Mouse (Mus musculus): ENCODE results near the gene Fam178b. TPM values are rescaled to one million over a fixed set of nuclear protein-coding genes. Genes with fewer than 3 reads are reported as not detected.
"Not testable (repeated sequence)": the region's sequence is repeated elsewhere in the genome, so short reads cannot be mapped to it uniquely, and the experiment has no call there.

Gene Fam178b
- total RNA-seq, 2 experiments from 2014 or later = 1.2 TPM; not detected in 1

- no peak for DNase-seq
- intact Hi-C loops (cut with DNase I) = no loop called here
Observed at GRCm38 (mm10) chr1:36550075-36550863, 132.7 kb downstream of the Fam178b start.

DNA sequence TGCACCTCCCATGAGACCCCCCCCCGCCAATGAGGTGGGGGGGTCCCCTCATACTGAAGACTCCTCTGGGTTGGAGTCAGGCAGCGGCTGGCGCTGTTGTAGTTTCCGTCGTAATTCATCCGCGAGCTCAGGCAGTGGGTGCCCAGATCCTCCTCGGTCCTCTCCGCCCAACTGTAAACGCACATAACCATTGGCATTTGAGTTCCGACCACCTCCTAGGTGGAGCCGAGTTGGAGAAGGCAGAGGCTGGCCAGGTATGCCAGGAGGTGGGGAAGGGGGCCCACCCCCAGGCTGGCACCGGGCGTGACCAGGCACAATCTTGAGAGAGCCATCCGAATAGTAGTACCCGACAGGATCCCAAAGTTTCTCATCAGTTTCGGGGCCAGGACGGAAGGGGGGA lies 133.5 kb downstream of the Fam178b start:
- intact Hi-C loops (cut with DNase I) = no loop called here
- DNase-seq = no peak

DNA sequence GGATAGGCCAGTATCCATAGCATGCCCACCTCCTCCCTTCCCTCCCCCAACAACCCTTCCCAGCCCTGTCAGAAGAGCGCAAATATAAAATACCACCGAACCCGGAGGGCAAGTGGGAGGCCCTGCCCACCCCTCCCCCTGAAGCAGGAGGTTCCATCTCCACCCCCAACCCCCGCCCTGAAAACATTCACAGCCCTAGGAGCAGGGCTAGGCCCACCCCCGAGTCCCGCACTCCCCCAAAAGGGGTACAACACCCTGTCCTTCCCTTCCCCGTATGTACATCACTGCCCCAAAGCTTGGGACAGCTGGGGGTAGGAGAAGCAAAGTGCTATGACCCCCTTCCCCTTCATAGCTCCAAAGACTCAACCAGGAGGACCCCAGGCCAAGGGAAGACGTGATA lies 134.2 kb downstream of the Fam178b start:
- intact Hi-C loops (cut with DNase I) = no loop called here
- no peak for DNase-seq

DNA sequence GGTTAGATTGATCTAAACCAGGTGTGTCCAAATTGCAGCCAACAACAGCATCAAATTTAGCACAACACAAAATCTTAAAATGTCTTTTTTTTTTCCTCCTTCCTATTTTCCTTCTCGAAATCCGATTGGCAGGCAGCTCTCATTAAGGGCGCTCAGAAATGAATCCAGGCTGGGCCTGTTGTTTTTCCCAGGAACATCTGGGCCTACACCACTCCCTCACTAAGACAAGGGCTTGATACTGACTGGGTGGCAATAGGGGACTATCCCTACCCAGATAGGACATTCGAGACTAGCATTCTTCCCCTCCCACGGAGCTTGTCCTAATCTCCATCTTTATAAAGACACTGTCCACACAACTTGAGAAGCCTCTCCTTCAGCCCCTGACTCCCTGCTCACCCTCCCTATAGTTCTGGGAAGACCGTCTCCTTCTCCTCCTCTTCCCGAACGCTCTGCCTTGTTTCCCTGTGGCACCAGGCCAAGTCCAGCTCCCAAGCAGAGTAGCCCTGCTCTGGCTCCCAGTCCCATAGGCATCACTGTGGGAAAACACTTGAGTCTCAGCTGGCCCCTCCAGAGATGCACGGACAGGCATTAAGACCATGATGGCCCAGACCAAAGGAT lies 134.9 kb downstream of the Fam178b start:
- peak in 1 of 2 experiments; percentile 57 for DNase-seq
- intact Hi-C loops (cut with DNase I) = loop anchor here (1.0 kb wide), 2 partner anchors 87 to 136 kb away; no protein-coding TSS in a partner anchor

DNA sequence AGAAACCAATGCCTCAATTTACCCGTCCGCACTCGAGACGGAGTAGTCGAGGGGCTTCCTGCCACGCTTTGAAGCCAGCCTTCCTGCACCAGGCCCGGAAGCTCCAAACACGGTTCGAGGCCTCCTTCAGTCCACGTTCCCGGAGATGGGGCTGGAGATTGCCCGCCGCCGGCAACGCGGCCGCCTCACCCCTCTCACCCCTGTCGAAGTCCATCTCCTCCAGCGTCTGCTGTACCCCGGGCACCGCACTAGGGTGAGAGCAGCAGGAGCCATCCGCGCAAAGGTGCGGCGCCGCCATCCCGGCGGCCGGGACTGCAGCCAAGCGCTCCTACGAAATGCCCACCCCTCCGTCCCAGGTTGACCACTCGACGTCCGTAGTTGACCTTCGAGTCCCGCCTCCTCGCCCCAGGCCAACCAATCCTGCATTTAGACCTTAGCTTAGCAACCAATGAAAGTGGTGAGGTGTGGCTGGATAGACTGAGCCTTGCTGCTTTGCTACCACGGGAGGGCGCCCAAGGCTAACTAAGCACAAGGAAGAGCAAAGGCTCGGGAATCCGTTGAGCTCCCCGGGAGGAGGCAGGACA lies 136.0 kb downstream of the Fam178b start, which contains the start of gene Ankrd39:
TSS of gene Ankrd39 (minus strand) at position 558 of the 584 bp plus-strand sequence.
- peak; percentile 95 to 98 for DNase-seq
- intact Hi-C loops (cut with DNase I) = loop anchor here (1.0 kb wide), 2 partner anchors 88 to 137 kb away; no protein-coding TSS in a partner anchor

DNA sequence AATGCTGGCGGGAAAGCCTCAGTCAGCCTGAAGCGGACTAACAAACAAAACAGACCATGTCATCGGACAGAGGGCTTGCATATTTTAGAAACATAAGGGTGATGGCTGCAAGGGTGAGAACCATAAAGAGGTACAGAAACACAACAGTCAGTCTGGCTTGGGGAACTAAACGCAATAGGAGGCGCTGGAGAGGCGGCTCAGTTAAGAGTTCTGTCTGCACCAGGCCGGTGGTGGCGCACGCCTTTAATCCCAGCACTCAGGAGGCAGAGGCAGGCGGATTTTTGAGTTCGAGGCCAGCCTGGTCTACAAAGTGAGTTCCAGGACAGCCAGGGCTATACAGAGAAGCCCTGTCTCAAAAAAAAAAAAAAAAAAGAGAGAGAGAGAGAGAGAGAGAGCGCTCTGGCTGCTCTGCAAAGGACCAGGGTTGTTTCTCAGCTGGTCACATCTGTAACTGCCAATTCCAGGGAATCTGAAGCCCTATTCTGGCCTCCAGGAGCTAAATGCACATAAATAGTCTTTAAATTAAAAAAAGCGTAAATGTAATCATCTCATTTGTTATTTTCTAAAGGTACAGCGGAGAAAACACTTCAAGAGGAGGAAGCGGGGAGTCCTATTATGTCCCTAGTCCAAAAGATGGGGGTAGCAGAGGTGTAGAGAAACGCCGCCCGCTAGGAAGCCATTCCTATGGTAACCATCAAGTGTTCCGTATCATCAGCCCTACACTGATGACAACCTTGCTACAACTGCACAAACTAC lies 137.0 kb downstream of the Fam178b start:
- DNase-seq = no peak
- intact Hi-C loops (cut with DNase I) = no loop called here

DNA sequence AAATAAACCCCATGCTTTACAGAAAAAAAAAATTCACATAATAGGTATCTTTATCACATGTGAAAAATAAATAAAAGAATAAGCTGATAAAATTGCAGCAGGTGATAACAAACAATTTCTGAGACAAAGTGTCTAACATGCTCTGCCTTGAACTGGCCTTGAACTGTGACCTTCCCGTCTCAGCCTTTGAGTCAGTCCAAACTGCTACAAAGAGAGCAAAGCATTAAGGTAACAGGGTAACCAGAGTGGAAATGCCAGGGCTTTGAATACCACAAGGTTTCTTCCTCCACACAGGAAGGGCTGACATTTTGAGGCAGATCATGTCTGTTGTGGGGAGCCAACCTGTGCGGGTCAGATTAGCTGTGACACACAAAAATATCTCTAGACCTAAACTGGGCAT lies 137.6 kb downstream of the Fam178b start:
- intact Hi-C loops (cut with DNase I) = no loop called here
- no peak for DNase-seq

DNA sequence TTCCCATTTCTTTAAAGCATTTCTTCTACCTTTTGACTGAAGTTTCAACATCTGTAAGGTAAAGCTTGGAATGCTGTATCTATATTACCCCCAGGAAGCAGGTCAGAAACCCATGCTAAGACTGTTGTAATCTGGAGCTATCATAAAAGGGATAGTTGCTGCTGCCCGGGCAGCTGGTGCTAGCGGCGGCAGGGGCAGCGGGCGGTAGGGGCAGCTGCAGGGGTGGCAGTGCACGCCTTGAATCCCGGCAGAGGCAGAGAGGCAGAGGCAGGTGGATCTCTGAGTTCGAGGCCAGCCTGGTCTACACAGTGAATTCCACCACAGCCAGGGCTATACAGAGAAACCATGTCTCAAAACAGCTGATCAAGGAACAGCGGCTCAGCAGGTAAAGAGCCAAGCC lies 140.1 kb downstream of the Fam178b start:
- DNase-seq = no peak
- intact Hi-C loops (cut with DNase I) = no loop called here

DNA sequence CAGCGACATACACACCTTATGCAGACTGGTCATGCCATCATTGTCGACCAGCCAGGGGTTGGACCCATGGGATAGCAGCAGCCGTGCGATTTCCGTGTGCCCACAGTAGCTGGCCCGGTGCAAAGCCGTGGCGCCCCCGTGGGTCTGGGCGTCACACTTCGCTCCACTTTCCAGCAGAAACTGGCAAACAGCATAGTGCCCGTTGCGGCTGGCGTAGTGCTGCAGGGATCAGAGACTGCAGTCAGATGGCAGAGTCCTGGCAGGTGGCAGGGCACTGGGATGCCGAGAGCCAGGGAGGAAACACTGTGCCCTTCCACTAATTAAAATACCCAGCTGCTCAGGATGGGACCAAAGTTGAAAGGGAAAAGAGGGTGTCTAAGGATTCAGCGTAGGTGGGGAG lies 141.1 kb downstream of the Fam178b start:
- DNase-seq = no peak
- intact Hi-C loops (cut with DNase I) = no loop called here

- no peak for DNase-seq
- intact Hi-C loops (cut with DNase I) = no loop called here
Observed at GRCm38 (mm10) chr1:36540807-36541206, 142.2 kb downstream of the Fam178b start.

GRCm38 (mm10) chr1:36540132-36540531 lies 142.9 kb downstream of the Fam178b start:
- no peak for DNase-seq
- intact Hi-C loops (cut with DNase I) = no loop called here

DNA sequence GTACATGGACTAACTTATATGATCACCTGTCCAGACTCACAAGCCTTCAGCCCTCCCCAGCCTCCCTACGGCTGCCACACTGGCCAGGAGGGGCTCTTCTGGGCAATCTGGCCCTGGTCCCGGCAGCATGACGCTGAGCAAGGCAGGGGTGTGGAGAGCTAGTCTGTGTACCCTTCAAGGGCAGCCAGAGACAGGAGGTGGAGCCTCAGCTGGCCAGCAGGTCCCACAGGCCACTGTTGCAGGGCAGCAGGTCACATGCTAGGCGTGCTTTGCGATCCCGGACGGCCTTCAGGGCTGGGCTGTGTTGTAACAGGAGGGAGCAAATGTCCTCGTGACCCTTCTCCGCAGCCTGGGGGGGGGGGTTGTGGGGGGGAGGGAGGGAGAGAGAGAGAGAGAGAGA lies 143.8 kb downstream of the Fam178b start, which contains the start of gene Gm42417:
TSS of gene Gm42417 (minus strand) at position 244 of the 400 bp plus-strand sequence.
- DNase-seq = peak; percentile 64 to 74
- intact Hi-C loops (cut with DNase I) = no loop called here

GRCm38 (mm10) chr1:36538727-36539126 lies 144.3 kb downstream of the Fam178b start:
- DNase-seq = no peak
- intact Hi-C loops (cut with DNase I) = no loop called here

GRCm38 (mm10) chr1:36536783-36537182 lies 146.2 kb downstream of the Fam178b start, which contains the start of gene Ankrd23:
TSS of gene Ankrd23 (minus strand) at chr1:36536883.
- DNase-seq; intact Hi-C loops (cut with DNase I): not testable (repeated sequence)

GRCm38 (mm10) chr1:36536397-36536728 lies 146.6 kb downstream of the Fam178b start:
- intact Hi-C loops (cut with DNase I) = no loop called here
- DNase-seq = no peak

DNA sequence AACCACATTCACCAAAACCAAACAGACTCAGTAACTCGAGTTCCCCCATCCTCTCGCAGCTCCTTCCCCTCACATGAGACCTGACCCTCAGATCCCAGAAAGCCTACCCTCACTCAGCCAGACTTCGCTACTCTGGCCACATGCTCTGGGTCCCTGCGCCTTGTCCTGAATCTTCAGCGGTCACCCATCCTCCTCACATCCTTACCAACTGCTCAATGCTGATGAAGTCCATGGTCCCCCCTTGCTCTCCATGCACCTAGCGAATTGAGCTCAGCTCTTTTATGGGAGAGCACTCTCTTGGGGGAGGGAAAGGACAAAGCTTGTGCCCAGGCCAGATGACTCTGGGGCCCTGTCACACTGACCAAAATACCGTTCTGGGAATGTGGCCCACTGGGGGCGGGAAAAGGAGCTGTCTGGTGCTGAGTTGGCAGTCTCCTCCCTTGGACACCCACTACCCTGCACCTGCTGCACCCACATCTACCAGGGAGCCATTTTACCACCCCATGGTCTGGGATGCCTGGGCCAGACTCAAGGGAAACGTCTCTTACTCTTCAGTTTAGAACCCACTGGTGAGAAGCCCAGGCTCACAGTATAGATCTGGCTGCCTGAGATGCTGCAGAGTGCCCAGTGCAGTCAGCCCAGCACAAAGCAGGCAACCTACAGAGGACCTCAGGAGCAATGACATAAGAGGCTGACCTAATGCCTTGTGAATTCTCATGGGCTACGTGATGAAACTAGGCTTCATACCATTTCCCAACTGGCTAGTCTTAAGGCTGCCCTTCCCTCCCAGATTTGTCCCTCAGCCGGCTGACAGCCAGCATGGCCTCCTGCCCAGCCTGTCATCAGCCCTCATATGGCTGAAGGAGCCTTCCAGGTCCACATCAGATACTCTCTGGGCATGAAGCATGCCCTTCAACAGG lies 147.2 kb downstream of the Fam178b start:
- intact Hi-C loops (cut with DNase I) = no loop called here
- DNase-seq = peak; percentile 76 to 79

DNA sequence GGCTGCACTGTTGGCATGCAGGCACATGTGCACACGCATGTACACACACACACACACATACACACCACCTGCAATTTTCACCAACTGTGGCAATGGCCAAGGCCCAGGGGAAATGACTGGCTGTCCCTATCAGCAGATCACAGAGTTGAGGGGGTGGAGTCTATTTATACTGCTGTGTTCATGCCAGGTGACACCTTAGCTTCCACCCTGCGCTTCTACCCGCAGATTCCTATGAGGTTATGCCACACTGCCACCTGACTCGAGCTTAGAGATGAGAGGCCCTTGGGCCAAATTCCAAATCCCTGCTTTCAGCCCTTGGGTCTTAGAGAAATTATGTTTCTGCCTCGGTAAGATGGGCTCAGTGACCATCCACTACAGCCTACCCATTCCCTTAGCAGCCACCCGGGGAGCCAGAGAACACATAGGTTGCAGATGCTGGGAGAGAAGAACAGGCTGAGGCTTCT lies 148.4 kb downstream of the Fam178b start:
- intact Hi-C loops (cut with DNase I) = no loop called here
- no peak for DNase-seq

DNA sequence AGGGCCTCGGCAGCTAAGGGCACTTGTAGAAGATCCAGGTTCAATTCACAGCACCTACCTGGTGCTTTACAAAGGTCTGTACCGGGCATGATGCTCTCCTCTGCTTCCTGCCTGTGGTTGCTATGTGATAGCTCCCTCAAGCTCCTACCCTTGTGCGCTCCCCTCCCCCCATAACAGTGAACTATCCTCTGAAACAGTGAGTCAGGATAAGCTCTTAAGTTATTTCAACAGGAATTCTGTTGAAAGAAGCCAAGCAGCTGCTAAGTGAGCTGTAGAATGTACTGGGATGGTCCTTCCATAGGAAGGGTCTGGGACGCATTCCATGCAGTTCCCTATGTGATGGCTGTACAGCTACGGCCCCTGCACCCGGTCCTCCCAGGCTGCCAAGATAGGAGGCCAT lies 149.4 kb downstream of the Fam178b start:
- DNase-seq = no peak
- intact Hi-C loops (cut with DNase I) = no loop called here

GRCm38 (mm10) chr1:36531461-36531860 lies 151.5 kb downstream of the Fam178b start:
- DNase-seq = no peak
- intact Hi-C loops (cut with DNase I) = no loop called here

DNA sequence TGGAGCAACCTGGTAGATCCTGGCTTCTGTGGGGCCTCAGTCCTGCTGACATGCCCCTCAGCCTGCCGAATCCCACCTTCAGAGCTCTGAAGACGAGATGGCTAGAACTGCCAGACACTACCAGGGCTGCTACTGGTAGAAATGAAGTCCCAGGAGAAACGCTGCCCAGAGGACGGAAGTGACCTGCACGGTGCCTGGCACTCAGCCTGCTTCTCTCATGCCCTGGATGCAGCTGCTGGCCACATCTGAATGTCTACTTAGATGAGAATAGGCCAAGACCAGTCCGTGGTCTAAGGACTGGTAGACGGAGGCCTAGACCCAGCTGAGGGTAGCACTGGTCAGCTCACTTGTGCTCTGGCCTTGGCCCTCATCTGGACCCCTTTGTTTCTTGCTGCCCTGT lies 152.0 kb downstream of the Fam178b start:
- intact Hi-C loops (cut with DNase I) = no loop called here
- DNase-seq = no peak

All from gastrocnemius, postnatal 36 days (tissue).